Mouse (Mus musculus) spleen, adult 18-20 months (tissue): ENCODE data around the gene Arhgap4.

Experiments used
- DNase-seq, 2 experiments: peaks; one replicate each; pipeline ENCODE4 v3.0.0; 2022; ENCODE audit warnings: mixed read lengths in 2 of 2

The Arhgap4 gene

GRCm38 (mm10) chrX:73921823-73922549 lies at the start of gene Arhgap4, which contains the start of gene Naa10:
TSS of gene Arhgap4 (minus strand) at chrX:73921870.
TSS of gene Naa10 (minus strand) at chrX:73921944.
- peak; percentile 65 to 68 for DNase-seq

- no peak for DNase-seq
These were observed 49.1 kb upstream of the Arhgap4 start for GRCm38 (mm10) chrX:73970781-73971180.

- no peak for DNase-seq
These were observed 48.1 kb upstream of the Arhgap4 start for GRCm38 (mm10) chrX:73969729-73970128.

- DNase-seq = no peak
These were observed 47.5 kb upstream of the Arhgap4 start for GRCm38 (mm10) chrX:73969167-73969566.

GRCm38 (mm10) chrX:73967177-73968075 lies 45.8 kb upstream of the Arhgap4 start:
- DNase-seq = peak; percentile 78 to 79

- DNase-seq = peak; percentile 83 to 84
These were observed 44.8 kb upstream of the Arhgap4 start, which contains the start of gene Hcfc1 for GRCm38 (mm10) chrX:73966248-73967176. TSS of gene Hcfc1 (minus strand) at chrX:73966357.

- DNase-seq = peak; percentile 41 to 45
These were observed 43.6 kb upstream of the Arhgap4 start for GRCm38 (mm10) chrX:73965307-73965706.

- DNase-seq = no peak
These were observed 42.7 kb upstream of the Arhgap4 start for GRCm38 (mm10) chrX:73964363-73964762.

- no peak for DNase-seq
These were observed 33.3 kb upstream of the Arhgap4 start for GRCm38 (mm10) chrX:73954988-73955387.

- DNase-seq = no peak
These were observed 30.9 kb upstream of the Arhgap4 start for GRCm38 (mm10) chrX:73952603-73953002.

- DNase-seq = no peak
These were observed 27.7 kb upstream of the Arhgap4 start for GRCm38 (mm10) chrX:73949341-73949740.

GRCm38 (mm10) chrX:73948647-73949046 lies 27.0 kb upstream of the Arhgap4 start:
- peak in 1 of 2 experiments; percentile 38 for DNase-seq

GRCm38 (mm10) chrX:73946896-73947295 lies 25.2 kb upstream of the Arhgap4 start:
- DNase-seq = no peak

- no peak for DNase-seq
These were observed 20.6 kb upstream of the Arhgap4 start for GRCm38 (mm10) chrX:73942294-73942693.

- DNase-seq = no peak
These were observed 20.2 kb upstream of the Arhgap4 start for GRCm38 (mm10) chrX:73941860-73942259.

GRCm38 (mm10) chrX:73931871-73932270 lies 10.2 kb upstream of the Arhgap4 start:
- no peak for DNase-seq

GRCm38 (mm10) chrX:73930402-73931062 lies 8.9 kb upstream of the Arhgap4 start, which contains the start of gene Renbp:
TSS of gene Renbp (minus strand) at chrX:73930850.
- DNase-seq = peak; percentile 56 to 66

GRCm38 (mm10) chrX:73922550-73922882 lies 846 bp upstream of the Arhgap4 start:
- DNase-seq = no peak

- no peak for DNase-seq
These were observed 316 bp downstream of the Arhgap4 start for GRCm38 (mm10) chrX:73921285-73921822.

GRCm38 (mm10) chrX:73918631-73919030 lies 3.0 kb downstream of the Arhgap4 start:
- DNase-seq = no peak

GRCm38 (mm10) chrX:73916945-73917344 lies 4.7 kb downstream of the Arhgap4 start:
- no peak for DNase-seq
